Mouse (Mus musculus): ENCODE measurements around the gene Adamts7. TPM values are rescaled to one million over a fixed set of nuclear protein-coding genes. Genes with fewer than 3 reads are reported as not detected.

The Adamts7 gene
- polyA plus RNA-seq, 1 experiment = 19.9 TPM

DNA sequence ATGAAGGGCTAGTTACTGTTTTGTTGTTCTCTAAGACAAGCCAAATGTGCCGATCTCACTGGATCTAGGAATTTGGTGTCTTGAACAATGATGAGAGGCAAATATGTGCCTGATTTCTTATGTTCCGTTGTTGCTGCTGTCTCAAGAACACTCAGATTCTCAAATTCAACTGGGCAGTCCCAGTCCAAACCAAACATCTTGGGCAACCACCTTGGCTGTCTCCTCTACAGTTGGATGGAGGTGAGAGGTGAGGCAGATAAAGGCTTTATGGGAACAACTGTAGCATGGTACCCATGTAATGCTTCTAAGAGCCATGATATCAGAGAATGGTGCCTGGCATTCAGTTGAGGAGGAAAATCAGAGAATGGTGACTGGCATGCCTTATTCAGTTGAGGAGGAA lies 90.3 kb downstream of the Adamts7 start:
- no peak overlapping the region for H3K4me3 ChIP-seq
- H3K36me3 ChIP-seq (ENCODE audit: control insufficient read depth, insufficient read depth) = no peaks in the 10 kb centered on the region
- H3K4me2 ChIP-seq (ENCODE audit: low read depth) = no peak overlapping the region
- no peak for TF ChIP-seq POLR2A (IDR thresholded peaks at IDR 0.05; ENCODE audit: insufficient read length, low read depth)
- TF ChIP-seq TCF3 (IDR thresholded peaks at IDR 0.05; ENCODE audit: insufficient read length, low read depth) = no peak
- no peak for TF ChIP-seq USF1 (IDR thresholded peaks at IDR 0.05; ENCODE audit: low read depth)
- TF ChIP-seq E2F4 (IDR thresholded peaks at IDR 0.05; ENCODE audit: insufficient read depth) = no peak
- no peak for TF ChIP-seq POLR2AphosphoS2 (IDR thresholded peaks at IDR 0.05; ENCODE audit: insufficient read length, low read depth)
- no peaks in the 10 kb centered on the region for H3K27me3 ChIP-seq (ENCODE audit: control insufficient read depth, insufficient read depth, insufficient read length)
- no peaks in the 10 kb centered on the region for H3K79me2 ChIP-seq (ENCODE audit: control insufficient read depth, insufficient read depth)
- no peak overlapping the region for H3ac ChIP-seq (ENCODE audit: control insufficient read depth, insufficient read length)

DNA sequence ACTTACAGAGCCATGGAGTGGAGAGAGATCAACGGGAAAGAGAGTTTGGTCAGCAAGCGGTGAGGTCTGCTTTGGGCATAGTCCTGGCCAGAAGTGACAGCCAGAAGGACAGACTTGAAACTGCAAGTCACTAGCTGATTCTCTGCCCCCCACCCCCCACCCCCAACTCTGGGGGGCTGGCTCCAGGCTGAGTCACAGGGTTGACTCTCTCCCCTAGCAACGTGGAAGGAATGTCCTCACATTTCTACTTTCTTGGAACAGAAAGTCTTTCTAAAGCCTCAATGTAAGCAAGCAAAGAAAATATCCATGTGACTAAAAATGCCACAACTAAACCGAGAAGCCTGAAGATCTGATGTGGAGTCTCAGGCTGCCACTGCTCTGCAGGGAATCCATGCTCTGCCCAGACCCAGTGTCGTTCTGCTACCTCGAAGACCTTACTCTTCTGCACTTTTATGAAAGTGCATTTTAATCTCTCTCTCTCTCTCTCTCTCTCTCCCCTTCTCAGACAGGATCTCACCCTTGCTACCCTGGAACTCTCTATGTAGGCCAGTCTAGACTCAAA lies 93.1 kb downstream of the Adamts7 start:
- no peak overlapping the region for H3K4me3 ChIP-seq
- no peaks in the 10 kb centered on the region for H3K36me3 ChIP-seq (ENCODE audit: control insufficient read depth, insufficient read depth)
- no peak overlapping the region for H3K4me2 ChIP-seq (ENCODE audit: low read depth)
- no peak overlapping the region for H3ac ChIP-seq (ENCODE audit: control insufficient read depth, insufficient read length)
- TF ChIP-seq MYOG (IDR thresholded peaks at IDR 0.05; ENCODE audit: control insufficient read depth in 1 of 3, insufficient read depth in 1 of 3, insufficient read length in 2 of 3, low read depth in 2 of 3) (no peak), POLR2A (IDR thresholded peaks at IDR 0.05; ENCODE audit: insufficient read length, low read depth) (no peak), CEBPB (IDR thresholded peaks at IDR 0.05; ENCODE audit: insufficient read depth, poor library complexity, severe bottlenecking) (no peak), MYOD1 (IDR thresholded peaks at IDR 0.05; ENCODE audit: control insufficient read depth in 1 of 3, insufficient read length in 2 of 3, low read depth in 2 of 3) (no peak), TCF12 (IDR thresholded peaks at IDR 0.05; ENCODE audit: insufficient read depth, poor library complexity, severe bottlenecking) (no peak), REST (IDR thresholded peaks at IDR 0.05; ENCODE audit: insufficient read depth, insufficient read length) (no peak), USF1 (IDR thresholded peaks at IDR 0.05; ENCODE audit: low read depth) (no peak), POLR2AphosphoS2 (IDR thresholded peaks at IDR 0.05; ENCODE audit: insufficient read length, low read depth) (no peak), SRF (IDR thresholded peaks at IDR 0.05; ENCODE audit: control insufficient read depth, insufficient read length, low read depth) (no peak), MAX (IDR thresholded peaks at IDR 0.05; ENCODE audit: low read depth) (no peak), TCF3 (IDR thresholded peaks at IDR 0.05; ENCODE audit: insufficient read length, low read depth) (no peak)
- no peaks in the 10 kb centered on the region for H3K27me3 ChIP-seq (ENCODE audit: control insufficient read depth, insufficient read depth, insufficient read length)
- H3K79me2 ChIP-seq (ENCODE audit: control insufficient read depth, insufficient read depth) = no peaks in the 10 kb centered on the region

DNA sequence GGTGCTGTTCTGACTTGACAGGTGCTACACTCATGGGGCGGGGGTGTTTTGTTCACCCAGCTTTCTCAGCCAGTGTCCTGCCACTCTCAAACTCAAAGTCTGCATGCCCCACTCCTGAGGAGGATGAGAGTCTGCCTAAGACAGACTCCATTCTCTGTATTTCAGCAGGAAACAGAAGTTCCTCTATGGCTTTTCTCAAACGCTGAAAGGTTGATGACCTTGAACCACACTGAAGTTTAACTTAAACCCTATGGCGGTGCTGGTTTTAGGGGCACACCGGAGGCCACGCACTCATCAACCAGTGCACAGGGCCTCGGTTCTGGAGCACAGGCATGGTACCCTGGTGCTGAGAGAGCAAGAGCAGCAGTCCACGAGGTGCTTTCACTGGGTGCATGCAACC lies 94.4 kb downstream of the Adamts7 start:
- no peak for TF ChIP-seq MYOD1 (IDR thresholded peaks at IDR 0.05; ENCODE audit: control insufficient read depth in 1 of 3, insufficient read length in 2 of 3, low read depth in 2 of 3)
- no peak for TF ChIP-seq SRF (IDR thresholded peaks at IDR 0.05; ENCODE audit: control insufficient read depth, insufficient read length, low read depth)
- TF ChIP-seq POLR2A (IDR thresholded peaks at IDR 0.05; ENCODE audit: insufficient read length, low read depth) = no peak
- TF ChIP-seq POLR2AphosphoS2 (IDR thresholded peaks at IDR 0.05; ENCODE audit: insufficient read length, low read depth) = no peak
- TF ChIP-seq REST (IDR thresholded peaks at IDR 0.05; ENCODE audit: insufficient read depth, insufficient read length) = no peak
- TF ChIP-seq TCF3 (IDR thresholded peaks at IDR 0.05; ENCODE audit: insufficient read length, low read depth) = no peak
- no peak for TF ChIP-seq TCF12 (IDR thresholded peaks at IDR 0.05; ENCODE audit: insufficient read depth, poor library complexity, severe bottlenecking)
- no peak for TF ChIP-seq CEBPB (IDR thresholded peaks at IDR 0.05; ENCODE audit: insufficient read depth, poor library complexity, severe bottlenecking)
- TF ChIP-seq USF1 (IDR thresholded peaks at IDR 0.05; ENCODE audit: low read depth) = no peak
- TF ChIP-seq MAX (IDR thresholded peaks at IDR 0.05; ENCODE audit: low read depth) = no peak
- no peak for TF ChIP-seq E2F4 (IDR thresholded peaks at IDR 0.05; ENCODE audit: insufficient read depth)
- TF ChIP-seq MYOG (IDR thresholded peaks at IDR 0.05; ENCODE audit: control insufficient read depth in 1 of 3, insufficient read depth in 1 of 3, insufficient read length in 2 of 3, low read depth in 2 of 3) = no peak
- Histone ChIP-seq H3K36me3 (ENCODE audit: control insufficient read depth, insufficient read depth) (no peaks in the 10 kb centered on the region), H3ac (ENCODE audit: control insufficient read depth, insufficient read length) (no peak overlapping the region), H3K4me2 (ENCODE audit: low read depth) (no peak overlapping the region), H3K27me3 (ENCODE audit: control insufficient read depth, insufficient read depth, insufficient read length) (no peaks in the 10 kb centered on the region), H3K4me3 (no peak overlapping the region), H3K79me2 (ENCODE audit: control insufficient read depth, insufficient read depth) (no peaks in the 10 kb centered on the region)

Other genes with a start within 250 kb of the Adamts7 start
- 3.5 TPM for gene Ctsh, start 108.9 kb upstream of the Adamts7 start, polyA plus RNA-seq (2012; fragmentation: generic; extraction: Trizol)
- gene Morf4l1, start 48.3 kb upstream of the Adamts7 start, polyA plus RNA-seq (2012; fragmentation: generic; extraction: Trizol) = 204 TPM
- gene Tbc1d2b, start 107.7 kb downstream of the Adamts7 start, polyA plus RNA-seq (2012; fragmentation: generic; extraction: Trizol) = 2.9 TPM

All from myocyte (in vitro differentiated cells).